Mouse (Mus musculus): ENCODE data around the gene Ebf4.

GRCm38 (mm10) chr2:130392836-130393235, 97.9 kb downstream of the Ebf4 start:
- TF ChIP-seq POLR2A (IDR thresholded peaks at IDR 0.05; ENCODE audit: low read depth, low read length) (no peak), CTCF (IDR thresholded peaks at IDR 0.05; ENCODE audit: extremely low read depth, insufficient read length, insufficient replicate concordance, low read depth, low read length) (no peak)
